Mouse (Mus musculus) layer of hippocampus, adult 2 months (tissue): ENCODE measurements around the gene Ubc. TPM values are rescaled to one million over a fixed set of nuclear protein-coding genes. Genes with fewer than 3 reads are reported as not detected.

Experiments
- DNase-seq, 2 experiments: peaks; one replicate each; pipeline ENCODE4 v3.0.0; 2022; ENCODE audit warnings: low spot score in 2 of 2
- H3K27ac ChIP-seq: fragments of 200-600 bp; 2 replicates; pipeline ENCODE4 v1.8.1; 2022
- H3K4me3 ChIP-seq: fragments of 200-600 bp; 2 replicates; pipeline ENCODE4 v1.8.1; 2022; ENCODE audit warnings: mild to moderate bottlenecking
- CTCF ChIP-seq: fragments of 200-600 bp; conservative IDR thresholded peaks from 2 replicates; pipeline ENCODE4 v1.8.1; 2022; ENCODE audit warnings: antibody characterized with exemption, mild to moderate bottlenecking, moderate library complexity
- total RNA-seq, 2 experiments: library from RNA; stranded (reverse); gene quantifications; 2 replicates each; pipeline ENCODE4 v1.2.3; 2021

The Ubc gene
- total RNA-seq, 2 experiments from 2014 or later = 713 to 818 TPM

- no peak overlapping the region for H3K27ac ChIP-seq
- H3K4me3 ChIP-seq = no peak overlapping the region
- no peak for DNase-seq
- TF ChIP-seq CTCF = no peak
These were observed 26.1 kb downstream of the Ubc start for GRCm38 (mm10) chr5:125363894-125364293.

GRCm38 (mm10) chr5:125360981-125361510 lies 29.0 kb downstream of the Ubc start:
- peak overlapping the region; percentile 20 for H3K4me3 ChIP-seq
- TF ChIP-seq CTCF = no peak
- no peak for DNase-seq

GRCm38 (mm10) chr5:125360566-125360965 lies 29.4 kb downstream of the Ubc start:
- Histone ChIP-seq H3K27ac (no peak overlapping the region), H3K4me3 (peak overlapping the region; percentile 20)
- TF ChIP-seq CTCF = no peak
- DNase-seq = peak in 1 of 2 experiments; percentile 43

More at GRCm38 (mm10) chr5:125360981-125361510, 29.0 kb downstream of the Ubc start:
- no peak overlapping the region for H3K27ac ChIP-seq

- Histone ChIP-seq H3K27ac (no peak overlapping the region), H3K4me3 (no peak overlapping the region)
- DNase-seq = no peak
- TF ChIP-seq CTCF = no peak; the same call in 1 of the 2 replicates
These were observed 31.8 kb downstream of the Ubc start for GRCm38 (mm10) chr5:125358270-125358608.

- DNase-seq = no peak
- TF ChIP-seq CTCF = no peak
- H3K4me3 ChIP-seq = no peak overlapping the region
- no peak overlapping the region for H3K27ac ChIP-seq
These were observed 32.3 kb downstream of the Ubc start for GRCm38 (mm10) chr5:125357543-125358269.

GRCm38 (mm10) chr5:125355650-125356049 lies 34.4 kb downstream of the Ubc start:
- DNase-seq = no peak
- no peak for TF ChIP-seq CTCF
- no peak overlapping the region for H3K27ac ChIP-seq
- no peak overlapping the region for H3K4me3 ChIP-seq

GRCm38 (mm10) chr5:125354885-125355492 lies 35.0 kb downstream of the Ubc start:
- Histone ChIP-seq H3K4me3 (no peak overlapping the region), H3K27ac (no peak overlapping the region)

GRCm38 (mm10) chr5:125352781-125353294 lies 37.2 kb downstream of the Ubc start:
- TF ChIP-seq CTCF = peak; percentile 30
- Histone ChIP-seq H3K4me3 (no peak overlapping the region), H3K27ac (no peak overlapping the region)
- no peak for DNase-seq

More at GRCm38 (mm10) chr5:125354885-125355492, 35.0 kb downstream of the Ubc start:
- DNase-seq = no peak
- TF ChIP-seq CTCF = no peak

- Histone ChIP-seq H3K4me3 (no peak overlapping the region), H3K27ac (no peak overlapping the region)
- TF ChIP-seq CTCF = no peak
- DNase-seq = no peak
These were observed 38.1 kb downstream of the Ubc start for GRCm38 (mm10) chr5:125351939-125352338.

GRCm38 (mm10) chr5:125351057-125351456 lies 38.9 kb downstream of the Ubc start:
- DNase-seq = no peak
- H3K27ac ChIP-seq = no peak overlapping the region
- TF ChIP-seq CTCF = no peak
- H3K4me3 ChIP-seq = no peak overlapping the region

GRCm38 (mm10) chr5:125349391-125349790 lies 40.6 kb downstream of the Ubc start:
- TF ChIP-seq CTCF = no peak
- no peak overlapping the region for H3K4me3 ChIP-seq
- H3K27ac ChIP-seq = no peak overlapping the region
- no peak for DNase-seq

GRCm38 (mm10) chr5:125348487-125348886 lies 41.5 kb downstream of the Ubc start:
- Histone ChIP-seq H3K4me3 (no peak overlapping the region), H3K27ac (no peak overlapping the region)
- TF ChIP-seq CTCF = peak; percentile 89
- peak in 1 of 2 experiments; percentile 57 for DNase-seq

- TF ChIP-seq CTCF = no peak
- DNase-seq = no peak
- Histone ChIP-seq H3K27ac (no peak overlapping the region), H3K4me3 (no peak overlapping the region)
These were observed 41.9 kb downstream of the Ubc start for GRCm38 (mm10) chr5:125348067-125348466.
